Mouse (Mus musculus) liver, postnatal 0 days (tissue): ENCODE measurements at regions not wholly inside any gene's neighbourhood (a gene's known extent, or its start where the extent isn't known, plus 50 kb on each side); places are given as distances from the start of the nearest gene placed in this dataset.

Experiments
- CTCF ChIP-seq: sonication (generic); IDR thresholded peaks from 2 replicates; pipeline ENCODE4 v1.5.1; 2016; ENCODE audit warnings: antibody characterized with exemption, low read depth
- EP300 ChIP-seq: IDR thresholded peaks from 2 replicates; pipeline ENCODE4 v1.6.1; 2016; ENCODE audit warnings: antibody characterized with exemption, low read depth, mild to moderate bottlenecking

DNA sequence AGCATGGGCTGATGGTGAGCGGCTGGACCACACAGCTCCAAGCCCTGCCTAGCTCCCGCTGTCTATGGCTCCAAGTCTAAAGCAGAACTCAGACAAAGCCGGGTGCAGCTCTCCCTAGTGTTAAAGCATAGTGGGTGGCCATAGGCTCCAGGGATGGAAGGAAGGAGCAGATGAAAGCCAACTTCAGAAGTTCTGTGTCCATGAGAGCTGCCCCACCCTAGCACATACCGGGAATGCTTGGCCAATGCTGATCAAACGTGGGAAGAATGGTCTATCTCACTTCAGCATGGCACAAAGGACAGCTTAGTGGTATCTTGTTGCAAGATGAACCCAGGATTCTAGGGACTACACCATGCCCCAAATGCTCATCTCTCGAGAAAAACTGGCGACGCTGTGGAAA is 55.5 kb upstream of the Ssx2ip start:
- TF ChIP-seq CTCF (no peak), EP300 (no peak)
